Mouse (Mus musculus) MEL (cell line): ENCODE results near the gene Rab22a. TPM values are rescaled to one million over a fixed set of nuclear protein-coding genes. Genes with fewer than 3 reads are reported as not detected.

ENCODE experiments used
- DNase-seq: peaks from one replicate; pipeline ENCODE4 v3.0.0; 2011; ENCODE audit warnings: low read depth, low spot score
- H3K27ac ChIP-seq: 2 replicates; pipeline ENCODE4 v1.5.1; 2012; ENCODE audit warnings: low read depth, mild to moderate bottlenecking, control low read depth, low read length, moderate library complexity; ENCODE audit not compliant: control insufficient read depth
- H3K27me3 ChIP-seq, 2 experiments: fragments of 150-350 bp in 1 of 2; sonication (generic) in 1 of 2; 2 replicates each; pipeline ENCODE4 v1.6.1; 2012; ENCODE audit warnings: low read length in 2 of 2, mild to moderate bottlenecking in 2 of 2, improper control_type of control experiment in 1 of 2, moderate library complexity in 1 of 2; ENCODE audit not compliant: insufficient read depth in 2 of 2, control insufficient read depth in 1 of 2
- H3K36me3 ChIP-seq, 2 experiments: 2 replicates each; pipeline ENCODE4 v1.6.1; 2012 to 2014; ENCODE audit warnings: low read length in 2 of 2, improper control_type of control experiment in 1 of 2, inconsistent platforms in 1 of 2, mild to moderate bottlenecking in 1 of 2; ENCODE audit not compliant: insufficient read depth in 2 of 2, control insufficient read depth in 1 of 2
- H3K4me1 ChIP-seq, 2 experiments: fragments of 150-350 bp in 1 of 2; sonication (generic) in 1 of 2; 2 replicates each; pipeline ENCODE4 v1.6.1; 2012; ENCODE audit warnings: low read length in 2 of 2, improper control_type of control experiment in 1 of 2, mild to moderate bottlenecking in 1 of 2; ENCODE audit not compliant: insufficient read depth in 2 of 2, control insufficient read depth in 1 of 2
- H3K4me3 ChIP-seq, 2 experiments: fragments of 150-350 bp in 1 of 2; sonication (generic) in 1 of 2; 2 replicates each; pipeline ENCODE4 v1.5.1; 2012; ENCODE audit warnings: low read depth in 2 of 2, low read length in 2 of 2, mild to moderate bottlenecking in 2 of 2, moderate library complexity in 2 of 2, control low read depth in 1 of 2, improper control_type of control experiment in 1 of 2; ENCODE audit not compliant: control insufficient read depth in 1 of 2, insufficient read depth in 1 of 2
- H3K79me2 ChIP-seq: 2 replicates; pipeline ENCODE4 v1.6.1; 2012; ENCODE audit warnings: mild to moderate bottlenecking, low read length, moderate library complexity; ENCODE audit not compliant: control insufficient read depth, poor library complexity, insufficient read depth
- H3K9ac ChIP-seq: 2 replicates; pipeline ENCODE4 v1.6.1; 2012; ENCODE audit warnings: low read depth, mild to moderate bottlenecking, control low read depth, low read length, moderate library complexity; ENCODE audit not compliant: control insufficient read depth, poor library complexity, severe bottlenecking
- H3K9me3 ChIP-seq: fragments of 150-350 bp; sonication (generic); replicated peaks from 2 replicates; pipeline ENCODE4 v1.6.1; 2012; ENCODE audit warnings: mild to moderate bottlenecking, low read length, improper control_type of control experiment, moderate library complexity; ENCODE audit not compliant: insufficient read depth
- CHD2 ChIP-seq: IDR thresholded peaks from 2 replicates; pipeline ENCODE4 v1.6.1; 2011; ENCODE audit warnings: low read length, improper control_type of control experiment
- CTCF ChIP-seq, 3 experiments: IDR thresholded peaks in 2 of 3; conservative IDR thresholded peaks in 1 of 3; 2 replicates each; pipeline ENCODE4 v1.5.1; 2011 to 2012; ENCODE audit warnings: low read length in 3 of 3, low read depth in 2 of 3, mild to moderate bottlenecking in 2 of 3, improper control_type of control experiment in 1 of 3, inconsistent platforms in 1 of 3, mixed read lengths in 1 of 3, moderate library complexity in 1 of 3; ENCODE audit not compliant: control insufficient read depth in 1 of 3, insufficient read depth in 1 of 3, poor library complexity in 1 of 3, severe bottlenecking in 1 of 3
- ELF1 ChIP-seq: IDR thresholded peaks from 2 replicates; pipeline ENCODE4 v1.6.1; 2014; ENCODE audit warnings: low read depth, mild to moderate bottlenecking, inconsistent platforms, low read length, improper control_type of control experiment, moderate library complexity
- GABPA ChIP-seq: IDR thresholded peaks from 2 replicates; pipeline ENCODE4 v1.6.1; 2012; ENCODE audit warnings: low read depth, mild to moderate bottlenecking, inconsistent platforms, low read length, improper control_type of control experiment, moderate library complexity
- GATA1 ChIP-seq: IDR thresholded peaks from 2 replicates; pipeline ENCODE4 v1.6.1; 2011; ENCODE audit warnings: low read depth, low read length, improper control_type of control experiment
- HCFC1 ChIP-seq: IDR thresholded peaks from 2 replicates; pipeline ENCODE4 v1.6.1; 2012; ENCODE audit warnings: low read depth, mild to moderate bottlenecking, inconsistent platforms, low read length, improper control_type of control experiment, moderate library complexity
- KAT2A ChIP-seq: conservative IDR thresholded peaks from 2 replicates; pipeline ENCODE4 v1.6.1; 2012; ENCODE audit warnings: low read depth, low read length, improper control_type of control experiment, inconsistent platforms
- MAX ChIP-seq: IDR thresholded peaks from 2 replicates; pipeline ENCODE4 v1.6.1; 2011; ENCODE audit warnings: low read length, improper control_type of control experiment
- MEF2A ChIP-seq: IDR thresholded peaks from 2 replicates; pipeline ENCODE4 v1.6.1; 2014; ENCODE audit warnings: low read depth, mild to moderate bottlenecking, inconsistent platforms, low read length, improper control_type of control experiment; ENCODE audit not compliant: poor library complexity, insufficient replicate concordance, severe bottlenecking; ENCODE audit errors: extremely low read depth
- NELFE ChIP-seq: IDR thresholded peaks from 2 replicates; pipeline ENCODE4 v1.6.1; 2011; ENCODE audit warnings: low read depth, low read length, improper control_type of control experiment
- NRF1 ChIP-seq: IDR thresholded peaks from 2 replicates; pipeline ENCODE4 v1.6.1; 2014; ENCODE audit warnings: low read depth, mild to moderate bottlenecking, inconsistent platforms, low read length, improper control_type of control experiment, moderate library complexity; ENCODE audit not compliant: poor library complexity, insufficient read depth, severe bottlenecking
- POLR2AphosphoS2 ChIP-seq: IDR thresholded peaks from 2 replicates; pipeline ENCODE4 v1.6.1; 2011; ENCODE audit warnings: low read length, improper control_type of control experiment
- POLR2AphosphoS5 ChIP-seq: IDR thresholded peaks from 2 replicates; pipeline ENCODE4 v1.6.1; 2012; ENCODE audit warnings: low read depth, borderline replicate concordance, mild to moderate bottlenecking, inconsistent platforms, low read length, moderate library complexity, mixed read lengths
- RAD21 ChIP-seq: IDR thresholded peaks from 2 replicates; pipeline ENCODE4 v1.6.1; 2011; ENCODE audit warnings: mild to moderate bottlenecking, low read depth, low read length, improper control_type of control experiment
- SIN3A ChIP-seq: IDR thresholded peaks from 2 replicates; pipeline ENCODE4 v1.6.1; 2012; ENCODE audit warnings: low read length, improper control_type of control experiment, inconsistent platforms
- TAL1 ChIP-seq: IDR thresholded peaks from 2 replicates; pipeline ENCODE4 v1.6.1; 2012; ENCODE audit warnings: mild to moderate bottlenecking, inconsistent platforms, low read length, moderate library complexity, mixed read lengths
- TBP ChIP-seq: IDR thresholded peaks from 2 replicates; pipeline ENCODE4 v1.8.0; 2011; ENCODE audit warnings: low read depth, low read length, improper control_type of control experiment
- TCF12 ChIP-seq: IDR thresholded peaks from 2 replicates; pipeline ENCODE4 v1.6.1; 2014; ENCODE audit warnings: low read depth, mild to moderate bottlenecking, inconsistent platforms, low read length, improper control_type of control experiment, moderate library complexity
- USF1 ChIP-seq: IDR thresholded peaks from 2 replicates; pipeline ENCODE4 v1.6.1; 2014; ENCODE audit warnings: low read depth, mild to moderate bottlenecking, inconsistent platforms, low read length, improper control_type of control experiment, moderate library complexity
- ZKSCAN1 ChIP-seq: IDR thresholded peaks from 2 replicates; pipeline ENCODE4 v1.6.1; 2012; ENCODE audit warnings: low read depth, mild to moderate bottlenecking, inconsistent platforms, low read length, improper control_type of control experiment, moderate library complexity
- polyA plus RNA-seq, 2 experiments: library from polyadenylated mRNA; stranded (reverse) in 1 of 2; unstranded in 1 of 2; fragments of >175 nt in 1 of 2; fragments of >200 nt in 1 of 2; gene quantifications; 2 replicates each; pipeline versions ENCODE4 v1.2.1 to v1.2.4; 2012; ENCODE audit warnings: low replicate concordance in 2 of 2, low read depth in 1 of 2; ENCODE audit not compliant: insufficient read length in 2 of 2, insufficient read depth in 1 of 2, missing spikeins in 1 of 2
- total RNA-seq: library from RNA; depleted of rRNA; stranded (reverse); fragments of 300-350 nt; gene quantifications from 2 replicates; pipeline ENCODE4 v1.2.3, GENCODE M21; 2012

Gene Rab22a
- total and polyA plus RNA-seq, 3 experiments: 8.9 to 15.8 TPM; not detected in 1

- Histone ChIP-seq H3K79me2 (no peaks in the 10 kb centered on the region), H3K4me1 (no peaks in the 10 kb centered on the region), H3K4me3 (no peak overlapping the region), H3K9ac (no peak overlapping the region), H3K36me3 (peaks cover 0 to 13% of the 10 kb centered on the region in 2 experiments; a peak in 2 of 4 replicates), H3K27ac (no peak overlapping the region), H3K9me3 (no peaks in the 10 kb centered on the region), H3K27me3 (no peaks in the 10 kb centered on the region)
- TF ChIP-seq KAT2A (no peak), TAL1 (no peak), CHD2 (no peak), NRF1 (no peak), SIN3A (no peak), MEF2A (no peak), CTCF (IDR thresholded peaks at IDR 0.05 in 2 of 3, conservative IDR thresholded peaks at IDR 0.05 in 1 of 3; ENCODE audit: control insufficient read depth in 1 of 3, insufficient read depth in 1 of 3, low read depth in 2 of 3, low read length in 3 of 3, poor library complexity in 1 of 3, severe bottlenecking in 1 of 3) (no peak), HCFC1 (no peak), MAX (no peak), NELFE (no peak)
- DNase-seq: no peak
These were observed 39.3 kb downstream of the Rab22a start for GRCm38 (mm10) chr2:173698850-173699249.

DNA sequence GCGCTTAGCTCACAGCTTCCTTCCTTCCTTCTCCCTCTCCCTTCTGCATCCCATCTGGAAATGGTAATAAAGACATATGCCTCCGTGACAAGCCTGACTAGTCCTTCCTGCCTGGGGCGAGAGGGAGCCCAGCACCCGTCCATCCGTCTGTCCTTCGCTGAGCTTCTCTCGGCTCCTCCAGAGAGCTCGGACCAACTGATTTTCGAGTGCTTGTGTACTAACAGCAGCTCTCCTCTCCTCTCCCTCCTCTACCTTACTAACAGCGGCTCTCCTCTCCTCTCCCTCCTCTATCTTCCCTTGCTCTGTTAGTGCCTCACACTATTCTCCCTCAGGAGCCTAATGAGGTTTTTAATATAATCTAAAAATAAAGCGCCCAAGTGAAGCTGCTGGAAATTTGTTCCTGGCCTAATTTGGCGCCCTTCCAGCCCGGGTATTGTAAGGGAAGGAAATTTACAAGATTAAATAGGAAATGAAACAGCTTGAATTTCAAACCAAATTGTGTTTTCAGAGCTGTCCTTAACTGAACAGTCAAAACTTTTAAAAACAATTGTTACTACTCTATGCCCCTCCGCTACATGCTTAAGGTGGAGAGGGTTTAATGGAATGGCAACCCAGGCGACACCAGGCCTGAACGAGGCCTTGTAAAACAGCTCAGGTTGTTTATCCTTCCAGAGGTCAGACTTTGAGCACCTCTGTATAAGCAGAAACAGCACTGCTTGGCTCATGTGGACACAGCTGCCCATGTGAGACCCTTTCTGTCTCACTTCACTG is 42.7 kb downstream of the Rab22a start:
- TF ChIP-seq ZKSCAN1: no peak
- no peaks in the 10 kb centered on the region for H3K79me2 ChIP-seq
- H3K9me3 ChIP-seq: no peaks in the 10 kb centered on the region
- no peaks in the 10 kb centered on the region for H3K27me3 ChIP-seq
- no peak for DNase-seq
- H3K9ac ChIP-seq: no peak overlapping the region
- H3K27ac ChIP-seq: no peak overlapping the region
- H3K4me3 ChIP-seq: no peak overlapping the region
- peaks cover 0 to 8% of the 10 kb centered on the region in 2 experiments; a peak in 2 of 4 replicates for H3K36me3 ChIP-seq
- no peaks in the 10 kb centered on the region for H3K4me1 ChIP-seq

DNA sequence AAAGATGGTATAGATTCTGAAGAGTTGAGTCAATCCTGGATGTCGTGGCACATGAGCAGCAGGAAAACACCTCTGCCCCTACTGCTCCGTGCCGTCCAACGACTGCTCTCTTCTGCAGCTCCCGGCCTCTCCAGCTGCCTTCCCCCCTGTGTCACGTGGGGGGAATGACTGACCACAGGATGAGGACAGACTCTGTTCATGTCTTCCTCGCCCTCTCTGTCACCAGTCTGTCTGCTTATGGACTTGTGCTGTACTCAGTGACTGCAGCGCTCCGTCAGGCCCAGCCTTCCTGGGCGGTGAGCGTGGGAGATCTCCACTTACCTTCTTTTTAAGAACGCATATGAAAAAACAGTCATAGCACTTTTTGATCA is 43.3 kb downstream of the Rab22a start:
- no peak overlapping the region for H3K27ac ChIP-seq
- no peaks in the 10 kb centered on the region for H3K9me3 ChIP-seq
- H3K9ac ChIP-seq: no peak overlapping the region
- H3K4me3 ChIP-seq: no peak overlapping the region
- no peak for TF ChIP-seq USF1
- TF ChIP-seq CTCF (IDR thresholded peaks at IDR 0.05 in 2 of 3, conservative IDR thresholded peaks at IDR 0.05 in 1 of 3; ENCODE audit: control insufficient read depth in 1 of 3, insufficient read depth in 1 of 3, low read depth in 2 of 3, low read length in 3 of 3, poor library complexity in 1 of 3, severe bottlenecking in 1 of 3): no peak
- no peak for TF ChIP-seq ZKSCAN1
- TF ChIP-seq POLR2AphosphoS5: no peak
- TF ChIP-seq MEF2A: no peak
- no peak for TF ChIP-seq KAT2A
- TF ChIP-seq GABPA: no peak
- no peak for TF ChIP-seq ELF1
- TF ChIP-seq TCF12: no peak
- TF ChIP-seq TBP: no peak
- no peak for TF ChIP-seq POLR2AphosphoS2
- TF ChIP-seq GATA1: no peak
- TF ChIP-seq RAD21: no peak
- DNase-seq: no peak
- H3K36me3 ChIP-seq: peaks cover 0 to 8% of the 10 kb centered on the region in 2 experiments; a peak in 2 of 4 replicates
- no peaks in the 10 kb centered on the region for H3K79me2 ChIP-seq
- H3K4me1 ChIP-seq: no peaks in the 10 kb centered on the region
- H3K27me3 ChIP-seq: no peaks in the 10 kb centered on the region
